Mouse (Mus musculus): ENCODE measurements around the gene Pde4a. TPM values are rescaled to one million over a fixed set of nuclear protein-coding genes. Genes with fewer than 3 reads are reported as not detected.
"Not testable (repeated sequence)": the region's sequence is repeated elsewhere in the genome, so short reads cannot be mapped to it uniquely, and the experiment has no call there.

The Pde4a gene
- polyA plus RNA-seq, 1 experiment from 2014 or later = 18.9 TPM

DNA sequence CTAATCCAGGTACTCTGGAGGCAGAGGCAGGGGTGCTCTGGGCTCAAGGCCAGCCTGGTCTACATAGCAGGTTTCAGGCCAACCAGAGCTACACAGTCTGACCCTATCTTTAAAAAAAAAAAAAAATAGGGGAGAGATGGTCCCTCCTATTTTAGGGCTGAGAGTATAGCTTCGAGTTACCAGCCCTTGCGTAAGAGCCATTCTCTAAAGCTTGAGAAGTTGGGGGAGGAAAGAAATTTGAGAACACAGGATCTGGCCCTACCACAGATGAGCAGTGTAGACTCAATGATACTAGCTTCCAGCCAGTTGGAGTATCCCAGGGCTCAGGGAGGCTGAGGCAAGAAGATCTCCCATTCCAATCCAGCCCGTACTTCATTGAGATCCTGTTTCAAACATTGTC, 28.3 kb downstream of the Pde4a start:
- Histone ChIP-seq H3K9me3 (no peaks in the 10 kb centered on the region), H3K4me3 (no peak overlapping the region), H3K4me2 (no peak overlapping the region), H3K27ac (replicated peaks) (no peak overlapping the region), H3K9ac (no peak overlapping the region), H3K4me1 (replicated peaks) (peaks cover 34% of the 10 kb centered on the region), H3K36me3 (no peaks in the 10 kb centered on the region), H3K27me3 (no peaks in the 10 kb centered on the region)
- 87% methylated on average over 3 of the region's 3 CpGs for WGBS
- no peak for ATAC-seq (ENCODE audit: low read depth)

DNA sequence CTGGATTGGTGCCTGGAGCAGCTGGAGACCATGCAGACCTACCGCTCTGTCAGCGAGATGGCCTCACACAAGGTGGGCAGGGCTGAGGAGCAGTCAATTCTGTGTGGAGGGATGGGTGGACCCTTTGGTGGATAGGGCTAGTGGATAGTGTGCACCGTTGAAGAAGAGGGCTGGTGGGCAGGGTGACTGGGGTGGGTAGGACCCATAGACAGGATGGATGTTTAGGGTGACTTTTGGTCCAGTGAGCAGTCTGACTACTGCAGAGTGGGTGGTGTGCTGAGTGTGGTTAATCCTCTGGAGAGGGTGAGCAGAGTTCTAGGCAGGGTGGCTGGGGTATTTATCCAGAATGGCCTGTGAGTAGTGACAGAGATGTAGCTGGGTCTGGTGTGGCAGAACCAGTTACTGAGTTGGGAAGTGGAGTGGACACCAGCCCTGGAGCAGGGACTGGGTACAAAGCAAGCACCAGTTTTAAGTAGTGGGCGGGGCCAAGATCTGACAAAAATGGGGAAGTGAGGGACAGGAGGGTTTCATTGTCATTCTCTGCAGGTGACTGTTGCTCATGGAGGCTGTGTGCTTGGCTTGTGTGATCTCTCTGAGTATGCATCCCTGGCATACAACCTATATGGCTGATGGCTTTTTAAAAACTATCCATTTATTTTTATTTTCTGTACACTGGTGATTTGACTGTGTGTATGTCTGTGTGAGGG, 29.4 kb downstream of the Pde4a start:
- no peak overlapping the region for H3K4me2 ChIP-seq
- H3K4me1 ChIP-seq (replicated peaks) = peaks cover 37% of the 10 kb centered on the region
- ATAC-seq (ENCODE audit: low read depth) = no peak
- H3K9me3 ChIP-seq = no peaks in the 10 kb centered on the region
- no peaks in the 10 kb centered on the region for H3K27me3 ChIP-seq
- H3K36me3 ChIP-seq = peaks cover 4% of the 10 kb centered on the region; the same call in 1 of the 2 replicates
- 80% methylated on average over 4 of the region's 4 CpGs for WGBS
- H3K9ac ChIP-seq = no peak overlapping the region
- H3K27ac ChIP-seq (replicated peaks) = no peak overlapping the region
- H3K4me3 ChIP-seq = no peak overlapping the region

DNA sequence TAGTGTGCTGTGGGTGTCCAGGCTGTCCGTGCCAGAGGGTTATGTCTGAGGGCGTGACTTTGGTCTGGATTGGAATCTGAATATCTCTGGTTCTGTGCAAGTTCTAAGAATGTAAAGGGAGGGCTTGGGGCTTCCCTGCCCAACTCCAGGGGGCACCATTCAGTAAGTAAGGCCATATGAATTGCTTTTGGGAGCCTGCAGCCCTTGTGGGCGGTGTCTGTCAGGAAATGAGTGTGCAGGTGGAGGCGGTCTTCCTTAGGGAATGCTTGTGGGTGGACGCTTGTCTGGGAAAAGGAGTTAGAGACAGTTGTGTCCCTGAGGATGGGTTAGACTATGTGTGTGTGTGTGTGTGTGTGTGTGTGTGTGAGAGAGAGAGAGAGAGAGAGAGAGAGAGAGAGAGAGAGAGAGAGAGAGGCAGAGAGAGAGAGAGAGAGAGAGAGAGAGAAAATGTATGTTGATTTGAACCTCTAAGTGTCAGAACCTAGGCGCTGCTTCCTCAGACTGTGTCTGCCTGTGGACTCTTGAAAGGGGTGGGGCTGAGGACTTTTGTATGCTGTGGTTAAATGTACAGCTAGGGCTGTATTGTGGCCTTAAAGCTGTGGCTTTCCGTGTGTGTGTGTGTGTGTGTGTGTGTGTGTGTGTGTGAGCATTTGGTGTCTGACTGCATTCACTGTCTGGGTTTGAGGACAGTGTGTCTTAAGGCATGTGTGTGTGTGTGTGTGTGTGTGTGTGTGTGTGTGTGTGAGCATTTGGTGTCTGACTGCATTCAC, 30.4 kb downstream of the Pde4a start:
- Histone ChIP-seq H3K27ac (replicated peaks) (peak overlapping the region; percentile 74; the same call in 1 of the 2 replicates), H3K4me3 (peak overlapping the region; percentile 69; the same call in 1 of the 2 replicates), H3K4me2 (peak overlapping the region; percentile 66; the same call in 1 of the 2 replicates), H3K4me1 (replicated peaks) (peaks cover 37% of the 10 kb centered on the region)
- WGBS = 49% methylated on average over 7 of the region's 7 CpGs
- not testable (repeated sequence) for H3K27me3 ChIP-seq, H3K9ac ChIP-seq, H3K9me3 ChIP-seq, H3K36me3 ChIP-seq
- ATAC-seq (ENCODE audit: low read depth) = peak; percentile 7; the same call in 1 of the 2 replicates

DNA sequence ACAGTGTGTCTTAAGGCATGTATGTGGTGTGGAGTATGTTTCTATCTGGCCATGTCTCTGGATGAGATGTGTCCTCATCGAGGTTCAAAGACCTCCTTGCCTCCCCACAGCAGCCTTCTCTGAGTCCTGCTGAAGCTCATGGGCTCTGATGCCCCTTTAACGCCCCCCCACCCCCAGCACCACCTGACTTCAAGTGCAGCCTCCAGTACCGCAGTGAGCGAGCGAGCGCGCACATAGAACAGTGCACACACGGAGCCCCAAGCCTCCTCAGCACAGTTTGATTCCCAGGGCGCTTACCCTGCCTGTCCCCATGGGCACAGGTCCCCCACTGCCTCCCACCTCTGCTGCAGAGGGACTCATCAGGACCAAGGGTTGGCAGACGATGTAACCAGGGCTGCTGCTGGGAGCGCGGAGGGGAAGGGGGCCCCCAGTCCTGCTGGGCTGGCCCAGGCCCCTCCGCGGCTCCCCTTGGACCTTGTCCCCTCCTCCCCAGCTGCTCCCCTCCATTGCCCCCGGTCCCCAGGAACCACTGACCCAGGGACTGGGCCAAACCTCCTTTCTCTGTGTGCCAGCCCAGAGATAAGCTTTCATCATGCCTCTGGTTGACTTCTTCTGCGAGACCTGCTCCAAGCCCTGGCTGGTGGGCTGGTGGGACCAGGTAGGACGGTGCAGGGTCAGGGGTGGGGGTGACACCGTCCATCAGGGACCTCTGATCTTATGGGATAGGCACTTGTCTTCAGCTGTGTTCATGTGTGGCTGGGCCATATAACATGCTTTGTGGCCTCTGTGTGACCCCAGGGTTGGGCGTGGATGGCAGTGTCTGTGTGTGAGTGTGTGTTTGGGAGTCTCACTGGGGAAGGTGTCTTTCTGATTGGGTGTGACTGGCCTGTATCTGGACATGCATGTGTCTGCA, 31.3 kb downstream of the Pde4a start:
- Histone ChIP-seq H3K9me3 (no peaks in the 10 kb centered on the region), H3K4me2 (peak overlapping the region; percentile 66), H3K27me3 (no peaks in the 10 kb centered on the region), H3K36me3 (peaks cover 14% of the 10 kb centered on the region; the same call in 1 of the 2 replicates), H3K4me1 (replicated peaks) (peaks cover 37% of the 10 kb centered on the region), H3K9ac (peak overlapping the region; percentile 85), H3K27ac (replicated peaks) (peak overlapping the region; percentile 74), H3K4me3 (peak overlapping the region; percentile 69)
- WGBS = 20% methylated on average over 19 of the region's 19 CpGs
- ATAC-seq (ENCODE audit: low read depth) = peak; percentile 83

DNA sequence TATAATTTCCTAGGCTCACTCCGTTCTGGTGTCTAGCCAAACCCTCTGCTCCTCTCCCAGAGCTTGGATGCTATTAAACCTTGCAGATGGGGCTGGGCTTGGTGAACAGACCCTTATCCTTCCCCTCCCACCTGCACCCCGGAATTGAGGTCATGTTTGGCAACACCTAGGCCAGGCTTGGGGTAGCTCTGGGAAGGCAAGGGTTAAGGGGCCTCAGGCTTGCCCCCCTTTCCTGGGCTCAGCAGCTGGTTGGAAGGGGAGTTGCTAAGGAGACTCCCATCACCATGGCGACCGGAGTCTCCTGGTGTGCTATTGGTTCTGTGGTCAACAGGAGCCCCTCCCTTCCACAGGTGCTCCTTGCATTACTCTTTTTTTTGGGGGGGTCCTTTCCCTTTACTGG, 32.5 kb downstream of the Pde4a start:
- no peaks in the 10 kb centered on the region for H3K9me3 ChIP-seq
- peak overlapping the region; percentile 74; the same call in 1 of the 2 replicates for H3K27ac ChIP-seq (replicated peaks)
- peak overlapping the region; percentile 85 for H3K9ac ChIP-seq
- no peaks in the 10 kb centered on the region for H3K27me3 ChIP-seq
- ATAC-seq (ENCODE audit: low read depth) = peak; percentile 72
- H3K4me2 ChIP-seq = peak overlapping the region; percentile 66
- WGBS = 12% methylated on average over 4 of the region's 4 CpGs
- peaks cover 37% of the 10 kb centered on the region for H3K4me1 ChIP-seq (replicated peaks)
- H3K4me3 ChIP-seq = peak overlapping the region; percentile 69
- peaks cover 16% of the 10 kb centered on the region; the same call in 1 of the 2 replicates for H3K36me3 ChIP-seq

DNA sequence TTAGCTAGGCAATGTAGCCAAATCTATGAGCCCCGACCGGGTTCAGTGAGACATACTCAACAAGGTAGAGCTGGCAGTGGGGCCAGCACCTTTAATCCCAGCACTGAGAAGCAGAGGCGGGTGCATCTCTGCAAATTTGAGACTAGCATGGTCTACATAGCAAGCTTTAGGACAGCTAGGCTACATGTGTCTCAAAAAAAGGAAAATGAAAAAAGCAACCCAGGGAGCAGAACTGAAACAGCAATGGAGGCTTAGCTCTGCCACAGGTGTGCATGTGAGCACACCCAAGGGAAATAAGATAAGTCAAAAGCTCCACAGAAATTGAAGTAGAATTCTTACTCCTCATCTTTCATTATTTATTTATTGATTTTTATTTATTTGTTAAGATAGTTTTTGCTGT, 33.4 kb downstream of the Pde4a start:
- Histone ChIP-seq H3K27ac (replicated peaks) (no peak overlapping the region), H3K9ac (no peak overlapping the region), H3K4me1 (replicated peaks) (peaks cover 37% of the 10 kb centered on the region), H3K36me3 (peaks cover 26% of the 10 kb centered on the region), H3K27me3 (no peaks in the 10 kb centered on the region), H3K4me2 (no peak overlapping the region), H3K9me3 (no peaks in the 10 kb centered on the region), H3K4me3 (0 out of 2 replicates have a peak overlapping the region, but pooled peaks have one; percentile 69)
- no peak for ATAC-seq (ENCODE audit: low read depth)
- WGBS = 86% methylated on average over 3 of the region's 3 CpGs

DNA sequence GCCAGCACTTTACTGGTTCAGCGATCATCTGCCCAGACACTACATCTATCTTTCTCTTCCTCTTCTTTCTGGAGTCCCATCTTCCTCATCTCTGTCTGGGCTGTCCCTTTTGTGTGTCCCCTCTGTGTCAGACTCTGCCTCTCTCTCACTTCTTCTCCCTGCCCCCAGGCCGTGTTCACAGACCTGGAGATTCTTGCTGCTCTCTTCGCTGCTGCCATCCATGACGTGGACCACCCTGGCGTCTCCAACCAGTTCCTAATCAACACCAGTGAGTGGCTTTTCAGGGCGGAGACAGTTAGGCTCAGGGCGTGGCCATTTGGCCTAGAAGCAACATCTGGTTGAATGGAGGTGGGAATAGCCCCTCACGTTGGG, 38.6 kb downstream of the Pde4a start:
- Histone ChIP-seq H3K36me3 (peaks cover 61% of the 10 kb centered on the region), H3K4me1 (replicated peaks) (peaks cover 14% of the 10 kb centered on the region; the same call in 1 of the 2 replicates), H3K4me2 (peak overlapping the region; percentile 51), H3K27ac (replicated peaks) (0 out of 2 replicates have a peak overlapping the region, but pooled peaks have one; percentile 9), H3K9me3 (no peaks in the 10 kb centered on the region), H3K27me3 (no peaks in the 10 kb centered on the region), H3K9ac (no peak overlapping the region), H3K4me3 (no peak overlapping the region)
- WGBS = 24% methylated on average over 8 of the region's 8 CpGs
- no peak; the same call in 1 of the 2 replicates for ATAC-seq (ENCODE audit: low read depth)

DNA sequence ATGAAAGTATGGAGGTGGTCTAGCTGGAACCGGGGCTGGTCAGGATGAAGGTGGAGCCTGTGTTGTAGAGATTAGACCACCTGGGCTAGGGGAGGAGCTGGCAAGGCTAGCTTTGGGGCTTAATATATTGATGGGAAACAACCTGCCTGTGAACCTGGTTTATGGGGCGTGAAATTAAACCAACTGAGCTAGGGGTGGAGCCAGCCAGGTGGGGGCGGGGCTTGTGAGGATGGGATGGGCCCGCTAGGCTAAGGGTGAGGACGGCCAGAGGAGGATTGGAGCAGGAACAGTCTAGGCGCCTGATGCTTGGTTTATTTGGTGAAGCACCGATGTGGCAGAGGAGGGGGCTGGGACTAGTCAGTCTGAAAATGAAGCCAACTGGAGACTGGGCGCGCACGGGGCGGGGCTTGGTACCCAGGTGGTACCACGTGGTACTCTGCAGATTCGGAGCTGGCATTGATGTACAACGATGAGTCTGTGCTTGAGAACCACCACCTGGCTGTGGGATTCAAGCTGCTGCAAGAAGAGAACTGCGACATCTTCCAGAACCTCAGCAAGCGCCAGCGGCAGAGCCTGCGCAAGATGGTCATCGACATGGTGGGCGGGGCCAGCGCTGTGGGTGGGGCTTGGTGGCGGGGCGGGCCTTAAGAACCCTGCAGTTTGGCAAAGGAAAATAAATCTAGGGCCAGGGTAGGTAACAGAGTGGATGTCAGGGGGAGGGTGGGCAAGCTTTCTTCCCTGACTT, 39.2 kb downstream of the Pde4a start:
- peaks cover 14% of the 10 kb centered on the region; the same call in 1 of the 2 replicates for H3K4me1 ChIP-seq (replicated peaks)
- peak overlapping the region; percentile 32 for H3K4me3 ChIP-seq
- peak; percentile 77 for ATAC-seq (ENCODE audit: low read depth)
- H3K27me3 ChIP-seq = no peaks in the 10 kb centered on the region
- H3K9me3 ChIP-seq = no peaks in the 10 kb centered on the region
- peak overlapping the region; percentile 51 for H3K4me2 ChIP-seq
- peak overlapping the region; percentile 4; the same call in 1 of the 2 replicates for H3K9ac ChIP-seq
- 0 out of 2 replicates have a peak overlapping the region, but pooled peaks have one; percentile 9 for H3K27ac ChIP-seq (replicated peaks)
- peaks cover 59% of the 10 kb centered on the region for H3K36me3 ChIP-seq
- 2% methylated on average over 23 of the region's 23 CpGs for WGBS

DNA sequence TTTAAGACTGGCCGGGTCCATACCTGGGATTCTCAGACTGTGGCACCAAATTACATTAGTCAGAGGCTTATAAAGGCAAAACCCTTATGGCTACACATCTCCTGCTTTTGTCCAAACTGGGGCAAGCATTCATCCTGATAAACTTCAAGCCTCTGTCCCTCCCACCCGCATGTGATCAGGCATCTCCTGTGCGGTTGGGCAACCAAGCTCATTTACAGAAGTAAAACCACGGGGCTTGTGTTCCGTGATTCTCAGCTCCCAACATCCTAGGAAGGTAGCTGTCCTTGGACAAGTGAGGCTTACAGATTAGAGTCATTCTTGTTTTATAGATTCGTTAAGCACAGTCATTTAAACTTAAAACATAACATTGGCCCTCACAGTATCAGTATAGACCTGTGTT, 41.3 kb downstream of the Pde4a start:
- H3K4me3 ChIP-seq = no peak overlapping the region
- peaks cover 14% of the 10 kb centered on the region; the same call in 1 of the 2 replicates for H3K4me1 ChIP-seq (replicated peaks)
- 92% methylated on average over 6 of the region's 6 CpGs for WGBS
- no peak overlapping the region for H3K27ac ChIP-seq (replicated peaks)
- H3K27me3 ChIP-seq = no peaks in the 10 kb centered on the region
- H3K4me2 ChIP-seq = no peak overlapping the region
- no peak for ATAC-seq (ENCODE audit: low read depth)
- H3K36me3 ChIP-seq = peaks cover 65% of the 10 kb centered on the region
- H3K9me3 ChIP-seq = no peaks in the 10 kb centered on the region
- H3K9ac ChIP-seq = no peak overlapping the region

DNA sequence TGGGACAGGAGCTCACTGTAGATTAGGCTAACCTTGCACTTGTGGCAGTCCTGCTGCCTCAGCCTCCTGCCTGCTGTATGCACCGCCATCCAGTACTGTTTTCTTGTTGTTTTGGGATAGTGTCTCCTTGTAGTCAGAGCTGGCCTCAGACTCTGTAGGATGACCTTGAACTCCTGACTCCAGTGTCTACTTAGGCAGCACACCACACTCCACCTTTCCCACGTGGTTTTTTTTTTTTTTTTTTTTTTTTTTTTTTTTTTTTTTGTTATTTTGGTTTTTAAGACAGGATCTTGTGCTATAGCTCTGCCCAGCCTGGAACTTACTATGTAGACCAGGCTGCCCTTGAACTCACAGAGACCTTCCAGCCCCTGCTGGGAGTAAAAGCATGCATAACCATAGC, 43.1 kb downstream of the Pde4a start:
- Histone ChIP-seq H3K4me2 (no peak overlapping the region), H3K36me3 (peaks cover 57% of the 10 kb centered on the region), H3K4me3 (no peak overlapping the region), H3K27me3 (no peaks in the 10 kb centered on the region), H3K27ac (replicated peaks) (no peak overlapping the region), H3K9ac (no peak overlapping the region), H3K9me3 (no peaks in the 10 kb centered on the region), H3K4me1 (replicated peaks) (peaks cover 14% of the 10 kb centered on the region; the same call in 1 of the 2 replicates)
- WGBS = 64% methylated on average over 2 of the region's 2 CpGs
- ATAC-seq (ENCODE audit: low read depth) = no peak

DNA sequence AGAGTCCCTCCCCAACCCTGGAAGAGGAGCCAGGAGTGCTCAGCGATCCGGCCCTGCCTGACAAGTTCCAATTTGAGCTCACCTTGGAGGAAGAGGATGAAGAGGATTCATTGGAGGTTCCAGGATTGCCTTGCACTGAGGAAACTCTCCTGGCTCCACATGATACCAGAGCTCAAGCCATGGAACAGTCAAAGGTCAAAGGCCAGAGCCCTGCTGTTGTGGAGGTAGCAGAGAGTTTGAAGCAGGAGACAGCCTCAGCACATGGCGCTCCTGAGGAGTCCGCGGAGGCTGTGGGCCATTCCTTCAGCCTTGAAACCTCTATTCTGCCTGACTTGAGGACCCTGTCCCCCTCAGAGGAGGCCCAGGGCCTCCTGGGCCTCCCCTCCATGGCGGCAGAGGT, 45.3 kb downstream of the Pde4a start:
- Histone ChIP-seq H3K27ac (replicated peaks) (no peak overlapping the region), H3K4me1 (replicated peaks) (no peaks in the 10 kb centered on the region), H3K36me3 (peaks cover 46% of the 10 kb centered on the region), H3K4me3 (no peak overlapping the region), H3K27me3 (no peaks in the 10 kb centered on the region), H3K4me2 (no peak overlapping the region), H3K9me3 (no peaks in the 10 kb centered on the region), H3K9ac (no peak overlapping the region)
- ATAC-seq (ENCODE audit: low read depth) = no peak
- WGBS = 88% methylated on average over 6 of the region's 6 CpGs

Data from neural tube, embryonic 13.5 days (tissue).